32 mouse cellular contexts compared by ENCODE assay signal in the genomic region with DNA sequence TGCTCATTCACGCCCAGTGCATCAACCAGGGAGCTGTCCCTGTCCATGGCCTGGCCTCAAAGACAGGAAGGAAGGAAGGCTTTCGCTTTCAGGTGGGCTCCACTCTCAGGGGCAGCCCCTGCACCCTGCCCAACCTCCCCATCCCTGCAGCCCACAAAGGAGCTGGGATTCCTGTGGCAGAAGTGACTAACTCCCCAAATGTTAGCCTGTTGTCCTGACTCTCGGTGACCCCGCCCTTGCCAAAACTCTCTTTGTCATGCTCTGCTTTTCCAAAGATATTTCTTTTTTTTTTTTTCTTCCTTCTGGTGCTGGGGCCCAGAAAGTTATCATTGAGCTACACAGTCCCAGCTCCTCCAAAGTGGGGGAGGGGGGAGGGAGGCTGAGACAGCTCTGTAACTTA. TPM values are rescaled to one million over a fixed set of nuclear protein-coding genes. Genes with fewer than 3 reads are reported as not detected.
DNase-seq lines count a peak whose midpoint lies in the region; ATAC-seq and TF ChIP-seq lines count a peak whose summit lies in the region.
"Had no signal": no experiment of that assay in that cellular context is flagged by ENCODE, and none has a peak within 500 bp of the region (broad histone marks: within the 10 kb centered on the region; RNA-seq: fewer than 3 reads in every experiment).

No protein-coding gene starts in this region.

- H3K9ac ChIP-seq in neural tube, embryonic 15.5 days (replicated peaks): no peak overlapping the region
- H3K9ac ChIP-seq: embryonic facial prominence, embryonic 15.5 days; kidney, embryonic 15.5 days; liver, embryonic 15.5 days; lung, embryonic 15.5 days; neural tube, embryonic 12.5 days had no signal

- H3K9me3 ChIP-seq in megakaryocyte, embryonic 14.5 days: no peaks in the 10 kb centered on the region
- H3K9me3 ChIP-seq in neural tube, embryonic 15.5 days (replicated peaks): no peaks in the 10 kb centered on the region
- H3K9me3 ChIP-seq: embryonic facial prominence, embryonic 15.5 days; kidney, embryonic 15.5 days; limb, embryonic 10.5 days; liver, embryonic 15.5 days; lung, embryonic 15.5 days; neural tube, embryonic 12.5 days had no signal

- peak overlapping the region; percentile 92 for H3K27ac ChIP-seq in gastrocnemius, adult 2 months
- no peak overlapping the region for H3K27ac ChIP-seq in neural tube, embryonic 15.5 days (replicated peaks)
- H3K27ac ChIP-seq: embryonic facial prominence, embryonic 15.5 days; heart, adult 2 months; kidney, embryonic 15.5 days; limb, embryonic 10.5 days; liver, embryonic 15.5 days; lung, embryonic 15.5 days; neural tube, embryonic 12.5 days had no signal

- peaks cover 75% of the 10 kb centered on the region for H3K4me1 ChIP-seq in megakaryocyte, embryonic 14.5 days
- peaks cover 59% of the 10 kb centered on the region for H3K4me1 ChIP-seq in neural tube, embryonic 15.5 days

- WGBS in neural tube, embryonic 15.5 days: 86% methylated on average over 4 of the region's 4 CpGs

- TF ChIP-seq CTCF in gastrocnemius, adult 2 months (IDR thresholded peaks at IDR 0.05): no peak

- peaks cover 9% of the 10 kb centered on the region for H3K27me3 ChIP-seq in megakaryocyte, embryonic 14.5 days (replicated peaks)
- no peaks in the 10 kb centered on the region for H3K27me3 ChIP-seq in neural tube, embryonic 15.5 days (replicated peaks)
- H3K27me3 ChIP-seq: embryonic facial prominence, embryonic 15.5 days; neural tube, embryonic 12.5 days had no signal

- H3K4me2 ChIP-seq in neural tube, embryonic 15.5 days: peak overlapping the region; percentile 15
- H3K4me2 ChIP-seq: embryonic facial prominence, embryonic 15.5 days; kidney, embryonic 15.5 days; liver, embryonic 15.5 days; lung, embryonic 15.5 days had no signal

- peaks cover 57% of the 10 kb centered on the region for H3K36me3 ChIP-seq in megakaryocyte, embryonic 14.5 days (replicated peaks; ENCODE audit: low read length)
- peaks cover 21% of the 10 kb centered on the region; the same call in 1 of the 2 replicates for H3K36me3 ChIP-seq in neural tube, embryonic 15.5 days
- H3K36me3 ChIP-seq: G1E; kidney, embryonic 15.5 days; limb, embryonic 10.5 days; liver, embryonic 15.5 days; lung, embryonic 15.5 days had no signal

- no peak for ATAC-seq in megakaryocyte, adult 5-6 weeks (ENCODE audit: poor library complexity, severe bottlenecking)
- no peak for ATAC-seq in neural tube, embryonic 15.5 days (ENCODE audit: low FRiP score)
- ATAC-seq: activated CD4-positive, CD25-positive, alpha-beta regulatory T cell, adult 4 months; forebrain, embryonic 16.5 days; intestine, postnatal 0 days had no signal

- DNase-seq in gastrocnemius, adult 2 months: no peak
- no peak for DNase-seq in gastrocnemius, adult 18-20 months (ENCODE audit: low spot score)
- DNase-seq in Muller cell, postnatal 12 days (ENCODE audit: inconsistent ontology term): peak; percentile 54
- no peak for DNase-seq in yolk sac, embryonic 10.5 days (ENCODE audit: low spot score)
- DNase-seq: adrenal gland, adult 8-10 months; cerebellum, adult 8-10 months; cerebellum, postnatal 36 days; gastrocnemius, postnatal 36 days; heart, adult 2 months; kidney, postnatal 4 days; layer of hippocampus, adult 9-11 months; liver; lung, postnatal 36 days; right cerebral cortex, adult 18-20 months; right cerebral cortex, postnatal 4 days; thymus, postnatal 36 days had no signal

- peak overlapping the region; percentile 89 for H3K4me3 ChIP-seq in gastrocnemius, adult 2 months
- H3K4me3 ChIP-seq in megakaryocyte, embryonic 14.5 days (replicated peaks): peak overlapping the region; percentile 35
- no peak overlapping the region for H3K4me3 ChIP-seq in neural tube, embryonic 15.5 days (replicated peaks)
- H3K4me3 ChIP-seq: embryonic facial prominence, embryonic 15.5 days; heart, adult 2 months; kidney, embryonic 15.5 days; limb, embryonic 10.5 days; liver, embryonic 15.5 days; lung, embryonic 15.5 days; neural tube, embryonic 12.5 days had no signal

- intact Hi-C loops in gastrocnemius, adult 2 months (cut with DNase I): no loop called here

RNA-seq across cellular contexts. Expression of gene Slc35e4, which starts 5.2 kb away (rescaled TPM):
- total RNA-seq in gastrocnemius, adult 2 months (2021): 10 to 100 TPM; 18.4 to 19.6 TPM
- 10 to 100 TPM; 16.5 to 30.9 TPM for total RNA-seq in gastrocnemius, adult 18-20 months (2021)
- polyA plus RNA-seq in megakaryocyte, embryonic 14.5 days (2012; ENCODE audit: insufficient read depth, low replicate concordance): 11.8 and 25.3 TPM in 2 replicates
- total RNA-seq in megakaryocyte, adult 5-6 weeks (2015): 4.0 and 4.1 TPM in 2 replicates
- total RNA-seq in megakaryocyte, adult 5-6 weeks (2017): 7.4 and 7.9 TPM in 2 replicates
- polyA plus RNA-seq in neural tube, embryonic 15.5 days (2015; fragmentation: Nextera tagmentation; extraction: Ambion mirVana): 16.5 and 19.8 TPM in 2 replicates
- polyA plus RNA-seq: G1E had no signal

RNA-seq across cellular contexts. Expression of gene Dusp18, which starts 14.2 kb away (rescaled TPM):
- 10 to 100 TPM in 1 of 2 experiments, 1 to 10 TPM in 1; 8.8 to 14.7 TPM for total RNA-seq in gastrocnemius, adult 2 months (2021)
- 10 to 100 TPM in 1 of 2 experiments, 1 to 10 TPM in 1; 9.1 to 20.5 TPM for total RNA-seq in gastrocnemius, adult 18-20 months (2021)
- polyA plus RNA-seq in megakaryocyte, embryonic 14.5 days (2012; ENCODE audit: insufficient read depth, low replicate concordance): 0.70 TPM in 1 of 2 replicates, not detected in the other
- total RNA-seq in megakaryocyte, adult 5-6 weeks (2015): 0.41 and 0.49 TPM in 2 replicates
- 0.08 and 0.44 TPM in 2 replicates for total RNA-seq in megakaryocyte, adult 5-6 weeks (2017)
- 21.9 and 22.2 TPM in 2 replicates for polyA plus RNA-seq in neural tube, embryonic 15.5 days (2015; fragmentation: Nextera tagmentation; extraction: Ambion mirVana)
- polyA plus RNA-seq: G1E had no signal

RNA-seq across cellular contexts. Expression of gene 4921536K21Rik, which starts 14.3 kb away (rescaled TPM):
- under 1 TPM; 0.10 to 0.31 TPM for total RNA-seq in gastrocnemius, adult 2 months (2021)
- total RNA-seq in gastrocnemius, adult 18-20 months (2021): under 1 TPM; 0.17 to 0.27 TPM
- polyA plus RNA-seq in megakaryocyte, embryonic 14.5 days (2012; ENCODE audit: insufficient read depth, low replicate concordance): 0.15 TPM in 1 of 2 replicates, not detected in the other
- 0.09 TPM in 1 of 2 replicates, not detected in the other for total RNA-seq in megakaryocyte, adult 5-6 weeks (2015)
- total RNA-seq in megakaryocyte, adult 5-6 weeks (2017): 0.15 TPM in 1 of 2 replicates, not detected in the other
- polyA plus RNA-seq in neural tube, embryonic 15.5 days (2015; fragmentation: Nextera tagmentation; extraction: Ambion mirVana): 0.38 and 0.49 TPM in 2 replicates
- total RNA-seq: monocyte, adult 5-6 weeks had no signal
- polyA plus RNA-seq: activated CD4-positive, CD25-positive, alpha-beta regulatory T cell, adult 4 months; G1E; heart, embryonic 14.5 days; liver, embryonic 15.5 days had no signal

RNA-seq across cellular contexts. Expression of gene Tcn2, which starts 22.7 kb away (rescaled TPM):
- 10 to 100 TPM; 11.9 to 18.2 TPM for total RNA-seq in gastrocnemius, adult 2 months (2021)
- 10 to 100 TPM; 15.8 to 17.0 TPM for total RNA-seq in gastrocnemius, adult 18-20 months (2021)
- polyA plus RNA-seq in megakaryocyte, embryonic 14.5 days (2012; ENCODE audit: insufficient read depth, low replicate concordance): 2.7 and 9.7 TPM in 2 replicates
- total RNA-seq in megakaryocyte, adult 5-6 weeks (2015): 108 and 109 TPM in 2 replicates
- 57.0 and 66.9 TPM in 2 replicates for total RNA-seq in megakaryocyte, adult 5-6 weeks (2017)
- polyA plus RNA-seq in neural tube, embryonic 15.5 days (2015; fragmentation: Nextera tagmentation; extraction: Ambion mirVana): 24.6 and 31.4 TPM in 2 replicates

RNA-seq across cellular contexts. Expression of gene Osbp2, which starts 45.5 kb away (rescaled TPM):
- total RNA-seq in gastrocnemius, adult 2 months (2021): 1 to 10 TPM in 1 of 2 experiments, under 1 TPM in 1; 0.71 to 1.3 TPM
- total RNA-seq in gastrocnemius, adult 18-20 months (2021): 1 to 10 TPM; 1.1 to 1.3 TPM
- polyA plus RNA-seq in megakaryocyte, embryonic 14.5 days (2012; ENCODE audit: insufficient read depth, low replicate concordance): 0.31 and 1.4 TPM in 2 replicates
- 0.25 TPM in 1 of 2 replicates, not detected in the other for total RNA-seq in megakaryocyte, adult 5-6 weeks (2015)
- total RNA-seq in megakaryocyte, adult 5-6 weeks (2017): not detected in 2 replicates
- polyA plus RNA-seq in neural tube, embryonic 15.5 days (2015; fragmentation: Nextera tagmentation; extraction: Ambion mirVana): 28.8 and 33.9 TPM in 2 replicates
- total RNA-seq: CH12.LX; monocyte, adult 5-6 weeks had no signal
- polyA plus RNA-seq: activated CD4-positive, CD25-positive, alpha-beta regulatory T cell, adult 4 months; G1E had no signal

Comparison
In these comparisons a context has a peak if more than half of its experiments do, and no peak if none do; other contexts are left out.
1. RNA of gene Dusp18, which starts 14.2 kb away (total RNA-seq): 9.1 to 20.5 TPM in gastrocnemius, adult 18-20 months and 8.8 to 14.7 TPM in gastrocnemius, adult 2 months; 0.08 to 0.49 TPM in megakaryocyte, adult 5-6 weeks; every median in the first group is over 4 times any median in the second.